In genomic region chr10:8177618-8178017, GRCm38 (mm10) we compare ENCODE assay signal across 13 mouse cellular contexts.
DNase-seq lines count a peak whose midpoint lies in the region; ATAC-seq and TF ChIP-seq lines count a peak whose summit lies in the region.
"Had no signal": no experiment of that assay in that cellular context is flagged by ENCODE, and none has a peak within 500 bp of the region (broad histone marks: within the 10 kb centered on the region; RNA-seq: fewer than 3 reads in every experiment).

No protein-coding gene starts in this region.

- no peak overlapping the region for H3K4me3 ChIP-seq in embryonic facial prominence, embryonic 13.5 days
- H3K4me3 ChIP-seq in embryonic facial prominence, embryonic 10.5 days, result no peak overlapping the region
- no peak overlapping the region for H3K4me3 ChIP-seq in limb, embryonic 14.5 days (replicated peaks; ENCODE audit: low read length)
- no peak overlapping the region for H3K4me3 ChIP-seq in limb, embryonic 10.5 days
- H3K4me3 ChIP-seq in forebrain, embryonic 13.5 days, result no peak overlapping the region
- H3K4me3 ChIP-seq: liver, embryonic 15.5 days; midbrain, embryonic 12.5 days had no signal

- DNase-seq in embryonic facial prominence, embryonic 10.5 days (ENCODE audit: low spot score), result no peak
- no peak for DNase-seq in limb, embryonic 14.5 days (ENCODE audit: low spot score)
- DNase-seq in limb, embryonic 10.5 days (ENCODE audit: low spot score), result no peak
- DNase-seq in ZHBTc4 (ENCODE audit: low read depth, low spot score), result peak; percentile 40
- peak; percentile 4 for DNase-seq in splenic B cell, adult 2 months (ENCODE audit: low read depth, low spot score)
- no peak for DNase-seq in kidney, adult 11 months
- DNase-seq: adrenal gland, postnatal 36 days; cerebellum, adult 9-11 months; kidney, adult 9 months had no signal

- no peak overlapping the region for H3K9ac ChIP-seq in embryonic facial prominence, embryonic 13.5 days
- no peak overlapping the region for H3K9ac ChIP-seq in limb, embryonic 14.5 days (ENCODE audit: low read depth, low read length, severe bottlenecking)
- no peak overlapping the region for H3K9ac ChIP-seq in forebrain, embryonic 13.5 days
- H3K9ac ChIP-seq: liver, embryonic 15.5 days; midbrain, embryonic 12.5 days had no signal

- peaks cover 30% of the 10 kb centered on the region for H3K4me1 ChIP-seq in embryonic facial prominence, embryonic 13.5 days
- peaks cover 17% of the 10 kb centered on the region for H3K4me1 ChIP-seq in embryonic facial prominence, embryonic 10.5 days
- peaks cover 30% of the 10 kb centered on the region for H3K4me1 ChIP-seq in limb, embryonic 14.5 days (ENCODE audit: control insufficient read depth, insufficient read depth, low read length)
- peaks cover 11% of the 10 kb centered on the region; the same call in 1 of the 2 replicates for H3K4me1 ChIP-seq in limb, embryonic 10.5 days
- peaks cover 31% of the 10 kb centered on the region for H3K4me1 ChIP-seq in forebrain, embryonic 13.5 days
- H3K4me1 ChIP-seq: liver, embryonic 15.5 days had no signal

- 75% methylated on average over 5 of the region's 5 CpGs for WGBS in embryonic facial prominence, embryonic 13.5 days
- WGBS in embryonic facial prominence, embryonic 10.5 days, result 74% methylated on average over 5 of the region's 5 CpGs
- WGBS in limb, embryonic 14.5 days, result 71% methylated on average over 5 of the region's 5 CpGs
- 82% methylated on average over 5 of the region's 5 CpGs for WGBS in limb, embryonic 10.5 days
- 86% methylated on average over 5 of the region's 5 CpGs for WGBS in forebrain, embryonic 13.5 days

- peak overlapping the region; percentile 83; the same call in 1 of the 2 replicates for H3K27ac ChIP-seq in embryonic facial prominence, embryonic 13.5 days
- H3K27ac ChIP-seq in embryonic facial prominence, embryonic 10.5 days (replicated peaks), result no peak overlapping the region
- 0 out of 2 replicates have a peak overlapping the region, but pooled peaks have one; percentile 57 for H3K27ac ChIP-seq in limb, embryonic 14.5 days (replicated peaks; ENCODE audit: low read depth, low read length)
- no peak overlapping the region for H3K27ac ChIP-seq in limb, embryonic 10.5 days
- H3K27ac ChIP-seq in forebrain, embryonic 13.5 days, result no peak overlapping the region
- H3K27ac ChIP-seq: liver, embryonic 15.5 days; midbrain, embryonic 12.5 days had no signal

- H3K9me3 ChIP-seq in embryonic facial prominence, embryonic 13.5 days, result no peaks in the 10 kb centered on the region
- no peaks in the 10 kb centered on the region for H3K9me3 ChIP-seq in embryonic facial prominence, embryonic 10.5 days
- no peaks in the 10 kb centered on the region for H3K9me3 ChIP-seq in limb, embryonic 14.5 days (ENCODE audit: control insufficient read depth, low read length)
- H3K9me3 ChIP-seq in limb, embryonic 10.5 days (replicated peaks), result no peaks in the 10 kb centered on the region
- H3K9me3 ChIP-seq in forebrain, embryonic 13.5 days (replicated peaks), result no peaks in the 10 kb centered on the region
- H3K9me3 ChIP-seq: liver, embryonic 15.5 days; midbrain, embryonic 12.5 days had no signal

- H3K27me3 ChIP-seq in embryonic facial prominence, embryonic 13.5 days, result no peaks in the 10 kb centered on the region
- no peaks in the 10 kb centered on the region for H3K27me3 ChIP-seq in embryonic facial prominence, embryonic 10.5 days (replicated peaks; ENCODE audit: low read depth, poor library complexity, severe bottlenecking)
- H3K27me3 ChIP-seq in limb, embryonic 14.5 days (ENCODE audit: control insufficient read depth, insufficient read depth, low read length), result no peaks in the 10 kb centered on the region
- H3K27me3 ChIP-seq in limb, embryonic 10.5 days (ENCODE audit: low read depth, poor library complexity, severe bottlenecking), result no peaks in the 10 kb centered on the region
- no peaks in the 10 kb centered on the region for H3K27me3 ChIP-seq in splenic B cell, adult 2 months (ENCODE audit: control insufficient read depth, insufficient read depth, low read length, poor library complexity, severe bottlenecking)
- H3K27me3 ChIP-seq in forebrain, embryonic 13.5 days, result no peaks in the 10 kb centered on the region
- H3K27me3 ChIP-seq: liver, embryonic 15.5 days; midbrain, embryonic 12.5 days had no signal

- no peak for ATAC-seq in embryonic facial prominence, embryonic 13.5 days (ENCODE audit: insufficient number of reproducible peaks, insufficient read depth, low FRiP score, low TSS enrichment, low read depth)
- ATAC-seq in limb, embryonic 14.5 days (ENCODE audit: low FRiP score, low read depth), result no peak
- no peak for ATAC-seq in forebrain, embryonic 13.5 days

- H3K4me2 ChIP-seq in embryonic facial prominence, embryonic 13.5 days, result no peak overlapping the region
- no peak overlapping the region for H3K4me2 ChIP-seq in limb, embryonic 14.5 days (replicated peaks; ENCODE audit: low read depth, low read length, severe bottlenecking)
- no peak overlapping the region for H3K4me2 ChIP-seq in forebrain, embryonic 13.5 days
- H3K4me2 ChIP-seq: liver, embryonic 15.5 days; midbrain, embryonic 12.5 days had no signal

- no peak for TF ChIP-seq POLR2A in limb, embryonic 14.5 days (IDR thresholded peaks at IDR 0.05; ENCODE audit: borderline replicate concordance, extremely low read depth, insufficient read depth, insufficient read length)

- no peaks in the 10 kb centered on the region for H3K36me3 ChIP-seq in embryonic facial prominence, embryonic 13.5 days
- no peaks in the 10 kb centered on the region for H3K36me3 ChIP-seq in embryonic facial prominence, embryonic 10.5 days (replicated peaks)
- no peaks in the 10 kb centered on the region for H3K36me3 ChIP-seq in limb, embryonic 14.5 days (ENCODE audit: control insufficient read depth, insufficient read depth, low read length)
- H3K36me3 ChIP-seq in limb, embryonic 10.5 days, result no peaks in the 10 kb centered on the region
- no peaks in the 10 kb centered on the region for H3K36me3 ChIP-seq in splenic B cell, adult 2 months (ENCODE audit: control insufficient read depth, insufficient read depth, low read length, poor library complexity, severe bottlenecking)
- no peaks in the 10 kb centered on the region for H3K36me3 ChIP-seq in forebrain, embryonic 13.5 days (ENCODE audit: poor library complexity, severe bottlenecking)
- H3K36me3 ChIP-seq: liver, embryonic 15.5 days; midbrain, embryonic 12.5 days had no signal

Comparison
In these comparisons a context has a peak if more than half of its experiments do, and no peak if none do; other contexts are left out.
1. H3K27ac ChIP-seq: peak in embryonic facial prominence, embryonic 13.5 days (single experiment) and limb, embryonic 14.5 days (single experiment); none in embryonic facial prominence, embryonic 10.5 days (single experiment), limb, embryonic 10.5 days (single experiment) and forebrain, embryonic 13.5 days (single experiment).
2. DNase-seq: peak in ZHBTc4 (single experiment) and splenic B cell, adult 2 months (single experiment); none in embryonic facial prominence, embryonic 10.5 days (single experiment), limb, embryonic 14.5 days (single experiment), limb, embryonic 10.5 days (single experiment) and kidney, adult 11 months (single experiment).